Mouse (Mus musculus) Patski (cell line): ENCODE results near the gene Spaca7. TPM values are rescaled to one million over a fixed set of nuclear protein-coding genes. Genes with fewer than 3 reads are reported as not detected.
"Not testable (repeated sequence)": the region's sequence is repeated elsewhere in the genome, so short reads cannot be mapped to it uniquely, and the experiment has no call there.

Source experiments
- ATAC-seq: fragments of 100-300 bp; one replicate; pipeline ENCODE4 v1.8.0; 2021
- CTCF ChIA-PET: fragments of 350-600 bp; sonication (Branson Sonifier 250); formaldehyde crosslinking; loops from one replicate; lab custom pipeline; 2022; ENCODE audit warnings: inconsistent platforms; lab: Charles Lee
- POLR2A ChIA-PET: fragments of 350-600 bp; sonication (Branson Sonifier 250); formaldehyde crosslinking; loops from one replicate; lab custom pipeline; 2022; ENCODE audit warnings: antibody characterized with exemption, inconsistent platforms; lab: Charles Lee
- DNase-seq: peaks from one replicate; pipeline ENCODE4 v3.0.0-alpha.2; 2011; ENCODE audit warnings: low read depth, low spot score
- H3K27me3 ChIP-seq: fragments of 371-371 bp; one replicate; pipeline ENCODE4 v1.5.1; 2021
- CTCF ChIP-seq: fragments of 100-300 bp; IDR thresholded peaks from one replicate; pipeline ENCODE4 v1.5.1; 2021
- in situ Hi-C: fragments of 300-500 bp; cut with MboI; formaldehyde crosslinking; loops from 3 replicates; pipeline ENCODE4 v1.11.1; 2018; ENCODE audit warnings: low pct_unique_long_range_greater_than_20kb, mixed read lengths
- polyA plus RNA-seq: library from polyadenylated mRNA; unstranded; gene quantifications from one replicate; pipeline ENCODE4 v1.2.3, GENCODE M21; 2021

Spaca7 gene
- polyA plus RNA-seq, 1 experiment from 2014 or later = 12.9 TPM

GRCm38 (mm10) chr8:12555515-12556145 is 17.2 kb upstream of the Spaca7 start:
- CTCF ChIA-PET = no interaction called here
- H3K27me3 ChIP-seq = peaks cover 45% of the 10 kb centered on the region

GRCm38 (mm10) chr8:12558786-12559185 is 14.0 kb upstream of the Spaca7 start:
- peaks cover 27% of the 10 kb centered on the region for H3K27me3 ChIP-seq
- in situ Hi-C loops = no loop called here
- no peak for DNase-seq
- ChIA-PET POLR2A (interaction anchor here (0.8 kb wide), 1 partner anchor 11 kb away, joined by 3 read pairs; no protein-coding TSS in a partner anchor), CTCF (no interaction called here)
- TF ChIP-seq CTCF = no peak
- no peak for ATAC-seq

More at GRCm38 (mm10) chr8:12555515-12556145, 17.2 kb upstream of the Spaca7 start:
- TF ChIP-seq CTCF = no peak
- in situ Hi-C loops = no loop called here
- POLR2A ChIA-PET = interaction anchor here (0.6 kb wide), 1 partner anchor 13 kb away, joined by 3 read pairs; no protein-coding TSS in a partner anchor
- no peak for ATAC-seq
- no peak for DNase-seq

DNA sequence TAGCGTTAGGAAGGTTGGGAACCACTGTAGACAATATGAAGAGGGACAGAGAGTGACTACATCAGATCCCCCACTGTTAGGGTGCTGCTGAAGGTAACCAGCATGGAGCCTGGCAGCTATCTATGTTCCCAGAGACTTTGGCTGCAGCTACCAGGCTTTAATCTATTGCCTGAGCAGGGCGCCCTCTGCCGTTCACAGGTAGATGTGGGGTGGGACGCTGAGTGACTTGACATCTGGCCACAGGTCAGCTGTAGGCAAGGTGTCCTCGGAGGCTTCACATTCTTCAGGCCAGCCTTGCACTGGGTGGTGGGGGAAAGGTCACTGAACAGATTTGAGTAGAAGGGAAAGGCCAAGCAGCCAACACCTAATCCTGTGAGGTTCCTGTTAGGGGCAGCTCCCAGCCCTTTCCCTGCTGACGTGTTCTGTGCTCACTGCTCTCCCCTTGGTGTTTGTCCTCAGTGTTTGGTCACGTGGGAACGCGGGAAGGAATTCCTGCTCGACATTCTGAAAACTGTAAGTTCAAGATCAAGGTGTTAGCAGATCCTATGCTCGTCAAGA is 11.3 kb upstream of the Spaca7 start:
- in situ Hi-C loops = loop anchor here (5.0 to 10.0 kb wide), 2 partner anchors 564 to 607 kb away; no protein-coding TSS in a partner anchor

GRCm38 (mm10) chr8:12564307-12564706 is 8.5 kb upstream of the Spaca7 start:
- CTCF ChIA-PET = interaction anchor here (0.6 to 2.6 kb wide), 8 partner anchors 9 to 565 kb away, joined by 3 to 8 read pairs (median 4); partner anchors contain the start of gene Spaca7
- in situ Hi-C loops = loop anchor here (5.0 to 10.0 kb wide), 2 partner anchors 567 to 610 kb away; no protein-coding TSS in a partner anchor
- TF ChIP-seq CTCF = peak; percentile 86
- no peak for DNase-seq
- H3K27me3 ChIP-seq = peaks cover 13% of the 10 kb centered on the region
- ATAC-seq = peak; percentile 48
- POLR2A ChIA-PET = no interaction called here

More for the DNA sequence above, 11.3 kb upstream of the Spaca7 start:
- POLR2A ChIA-PET = interaction anchor here (0.9 kb wide), 1 partner anchor 279 kb away, joined by 3 read pairs; no protein-coding TSS in a partner anchor
- CTCF ChIA-PET = interaction anchor here (1.1 to 2.2 kb wide), 8 partner anchors 11 to 611 kb away, joined by 3 to 11 read pairs (median 3); no protein-coding TSS in a partner anchor
- ATAC-seq (no peak), DNase-seq (no peak)
- TF ChIP-seq CTCF = peak; percentile 84
- peaks cover 21% of the 10 kb centered on the region for H3K27me3 ChIP-seq

DNA sequence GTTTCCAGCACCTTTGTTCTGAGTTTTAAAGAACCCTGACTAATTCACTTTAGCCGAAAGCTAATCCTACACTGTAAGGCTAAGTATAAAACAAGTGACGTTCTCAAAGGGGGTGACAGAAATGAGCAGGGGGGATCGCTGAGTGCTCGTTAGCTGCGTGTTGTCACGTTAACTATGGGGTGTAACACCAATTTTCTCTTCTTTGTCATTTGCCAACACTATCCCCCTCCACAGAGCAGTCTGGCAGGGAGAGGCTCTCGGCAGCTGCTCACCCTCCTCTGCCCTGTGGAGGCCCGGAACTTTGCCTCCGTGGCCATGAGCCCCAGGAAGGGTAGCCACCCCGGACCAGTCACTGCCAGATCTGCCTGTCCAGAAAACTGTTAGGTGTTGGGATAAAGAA is 7.3 kb upstream of the Spaca7 start:
- ChIA-PET POLR2A (no interaction called here), CTCF (interaction anchor here (1.1 to 2.6 kb wide), 2 partner anchors 8 to 566 kb away, joined by 4 to 8 read pairs; partner anchors contain the start of gene Spaca7)
- DNase-seq (no peak), ATAC-seq (no peak)
- TF ChIP-seq CTCF = no peak
- H3K27me3 ChIP-seq = peaks cover 13% of the 10 kb centered on the region
- in situ Hi-C loops = loop anchor here (10.0 kb wide), 1 partner anchor 611 kb away; no protein-coding TSS in a partner anchor

- CTCF ChIA-PET = interaction anchor here (2.1 kb wide), 1 partner anchor 27 kb away, joined by 4 read pairs; no protein-coding TSS in a partner anchor
- no peak for DNase-seq
- peaks cover 13% of the 10 kb centered on the region for H3K27me3 ChIP-seq
- no peak for ATAC-seq
- in situ Hi-C loops = loop anchor here (10.0 kb wide), 1 partner anchor 612 kb away; no protein-coding TSS in a partner anchor
- POLR2A ChIA-PET = no interaction called here
- TF ChIP-seq CTCF = no peak
These were observed 6.3 kb upstream of the Spaca7 start for GRCm38 (mm10) chr8:12566509-12566908.

- ATAC-seq (no peak), DNase-seq (no peak)
- no peaks in the 10 kb centered on the region for H3K27me3 ChIP-seq
- CTCF ChIA-PET = interaction anchor here (0.7 kb wide), 1 partner anchor 28 kb away, joined by 4 read pairs; no protein-coding TSS in a partner anchor
- TF ChIP-seq CTCF = no peak
- in situ Hi-C loops = no loop called here
- POLR2A ChIA-PET = no interaction called here
These were observed 3.2 kb downstream of the Spaca7 start for GRCm38 (mm10) chr8:12576003-12576402.

DNA sequence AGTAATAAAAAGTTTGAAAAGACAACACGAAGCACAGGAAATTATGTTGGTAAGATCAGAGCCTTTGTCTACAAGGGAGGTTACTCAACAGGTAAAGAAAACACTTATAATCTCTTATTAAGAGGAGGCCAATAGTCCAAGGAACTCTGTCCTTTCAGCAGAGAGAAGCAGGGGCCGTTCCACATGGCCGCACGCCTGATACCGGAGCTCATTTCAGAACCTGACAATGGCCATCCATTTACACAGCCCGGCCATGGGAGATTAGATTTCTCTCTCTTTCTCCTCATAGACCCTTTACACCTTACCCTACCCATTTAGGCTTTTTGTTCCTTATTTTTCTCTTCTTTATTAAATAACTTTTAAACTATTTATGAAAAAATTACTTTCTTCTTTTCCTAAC is 3.9 kb downstream of the Spaca7 start:
- ChIA-PET POLR2A (no interaction called here), CTCF (interaction anchor here (0.7 to 1.0 kb wide), 2 partner anchors 28 to 634 kb away, joined by 3 to 4 read pairs; no protein-coding TSS in a partner anchor)
- no peak for TF ChIP-seq CTCF
- DNase-seq (no peak), ATAC-seq (no peak)
- in situ Hi-C loops = no loop called here
- no peaks in the 10 kb centered on the region for H3K27me3 ChIP-seq

DNA sequence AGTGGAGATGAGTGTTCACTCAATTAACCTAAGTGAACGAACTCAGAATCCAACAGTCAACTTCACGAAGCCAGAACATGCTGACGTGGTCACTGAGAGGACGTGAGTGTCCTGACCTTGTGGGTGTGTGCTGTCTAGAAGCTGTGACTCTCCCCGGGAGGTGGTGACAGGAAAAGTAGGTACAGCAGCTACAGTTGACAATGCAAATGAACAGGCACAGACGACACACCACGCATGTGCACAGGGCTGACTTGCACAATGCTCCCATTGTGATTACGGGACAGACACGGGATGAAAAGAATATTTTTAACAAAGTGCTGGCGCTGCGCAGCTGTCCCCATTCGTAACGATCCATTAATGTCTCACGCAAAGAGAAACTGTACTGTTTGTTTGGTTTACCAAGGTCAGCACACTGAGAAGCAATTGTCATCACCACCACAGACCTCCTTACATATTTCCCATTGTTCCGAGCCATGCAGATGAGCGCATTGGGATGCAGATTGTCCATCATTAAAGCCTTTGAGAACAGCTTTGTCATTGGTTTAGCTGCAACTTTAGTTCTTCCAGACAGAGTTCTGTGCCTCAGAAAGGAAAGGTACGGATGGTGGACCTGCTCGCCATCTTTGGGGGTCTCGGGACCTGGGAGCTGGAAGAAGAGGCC is 6.6 kb downstream of the Spaca7 start:
- POLR2A ChIA-PET, DNase-seq, in situ Hi-C loops, ATAC-seq, H3K27me3 ChIP-seq: not testable (repeated sequence)
- CTCF ChIA-PET = interaction anchor here (1.1 to 1.5 kb wide), 3 partner anchors 9 to 59 kb away, joined by 3 to 4 read pairs (median 3); no protein-coding TSS in a partner anchor

DNA sequence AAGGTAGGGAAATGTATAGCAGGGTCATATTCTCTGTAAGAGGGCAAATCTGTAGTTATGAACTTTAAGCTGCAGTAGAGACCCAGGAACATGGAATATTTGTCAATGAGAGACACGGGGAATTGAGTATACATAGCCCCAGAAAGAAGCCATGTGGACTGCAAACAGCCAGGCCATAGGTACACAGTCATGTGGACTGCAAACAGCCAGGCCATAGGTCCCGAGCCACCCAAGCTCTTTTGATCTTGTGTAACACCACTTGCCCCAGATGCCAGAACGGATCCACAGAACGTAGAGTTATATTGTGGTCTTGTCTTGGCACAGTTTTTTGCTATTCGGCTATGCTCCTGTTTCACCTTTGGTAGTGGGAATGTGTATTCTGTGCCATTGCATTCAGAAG is 11.0 kb downstream of the Spaca7 start:
- ATAC-seq = no peak
- ChIA-PET CTCF (no interaction called here), POLR2A (no interaction called here)
- no peak for DNase-seq
- H3K27me3 ChIP-seq = no peaks in the 10 kb centered on the region
- no peak for TF ChIP-seq CTCF
- in situ Hi-C loops = no loop called here
